Mouse (Mus musculus): ENCODE data around the gene Vcam1.

- TF ChIP-seq CTCF (IDR thresholded peaks at IDR 0.05; ENCODE audit: insufficient read depth, low read length): no peak
- TF ChIP-seq POLR2A (IDR thresholded peaks at IDR 0.05; ENCODE audit: borderline replicate concordance, extremely low read depth, low read depth, low read length): no peak
These were observed 33.6 kb downstream of the Vcam1 start for GRCm38 (mm10) chr3:116095934-116096333.

Data from lung, adult 2 months (tissue).